Mouse (Mus musculus) embryo, embryonic 9.5 days (tissue): ENCODE data around the gene Ctnnbip1.
A peak's percentile ranks its signal among the peaks of the same experiment; 100 is the strongest.

Experiments used
- DNase-seq: peaks from one replicate; pipeline ENCODE4 v3.0.0-alpha.2; 2017; ENCODE audit errors: extremely low spot score

Ctnnbip1 gene

GRCm38 (mm10) chr4:149521258-149521657, 3.2 kb downstream of the Ctnnbip1 start:
- no peak for DNase-seq

DNA sequence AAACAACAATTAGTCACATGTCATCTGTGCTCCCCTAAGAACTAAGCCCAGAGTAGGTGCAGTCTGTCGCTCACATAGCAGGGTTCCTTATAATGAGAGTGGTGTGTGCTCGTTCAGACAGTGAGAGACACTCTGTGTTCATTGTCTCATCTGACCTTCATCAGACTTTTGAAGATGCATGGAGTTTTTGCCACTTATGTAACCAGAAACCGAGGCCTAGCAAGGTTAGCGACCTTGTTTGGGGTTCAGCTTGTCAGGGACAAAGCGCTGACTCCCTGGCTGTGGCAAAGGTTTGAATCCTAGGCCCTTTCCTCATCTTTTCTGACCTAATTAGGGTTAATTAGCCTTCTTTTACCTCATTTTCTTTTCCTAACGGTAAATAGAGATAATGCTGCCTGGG, 5.9 kb downstream of the Ctnnbip1 start:
- no peak for DNase-seq

DNA sequence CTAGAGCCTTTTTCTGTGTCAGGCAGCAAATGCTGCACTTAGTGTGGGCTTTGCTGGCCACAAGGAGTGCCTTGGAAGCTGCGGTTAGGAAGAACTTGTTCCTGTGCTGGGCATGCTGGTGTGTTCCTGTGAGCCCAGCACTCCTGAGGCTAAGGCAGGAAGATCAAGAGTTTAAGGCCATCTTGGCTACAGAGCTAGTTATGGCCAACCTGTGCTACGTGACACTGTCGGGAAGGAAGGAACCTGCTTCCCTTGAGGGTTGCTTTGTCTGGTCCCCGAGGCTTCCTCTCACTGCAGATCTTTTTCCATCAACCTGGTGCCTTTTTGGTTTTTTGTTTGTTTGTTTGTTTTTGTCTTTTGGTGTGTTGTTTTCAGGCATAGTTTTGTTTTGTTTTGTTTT, 7.1 kb downstream of the Ctnnbip1 start:
- DNase-seq: no peak

- DNase-seq: no peak
Observed at GRCm38 (mm10) chr4:149525811-149526210, 7.8 kb downstream of the Ctnnbip1 start.

DNA sequence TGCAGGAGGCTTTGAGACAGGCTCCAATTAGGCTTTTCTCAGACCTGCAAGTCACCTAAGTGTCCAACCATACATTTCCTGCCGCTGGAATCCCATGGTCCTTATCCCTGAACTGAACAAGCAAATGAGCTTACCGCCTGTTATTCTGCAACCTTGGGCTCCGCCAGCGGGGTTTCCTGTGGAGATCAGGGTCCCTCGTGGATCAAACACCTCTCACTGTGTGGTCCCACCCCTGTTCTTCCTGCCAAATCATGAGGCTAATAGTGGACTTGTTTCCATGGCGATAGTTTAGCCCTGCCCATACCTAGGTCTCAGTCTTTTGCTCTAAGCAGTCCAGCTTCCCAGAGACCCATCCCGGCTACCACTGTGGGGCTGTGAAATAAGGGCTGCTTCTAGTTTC, 8.3 kb downstream of the Ctnnbip1 start:
- no peak for DNase-seq

DNA sequence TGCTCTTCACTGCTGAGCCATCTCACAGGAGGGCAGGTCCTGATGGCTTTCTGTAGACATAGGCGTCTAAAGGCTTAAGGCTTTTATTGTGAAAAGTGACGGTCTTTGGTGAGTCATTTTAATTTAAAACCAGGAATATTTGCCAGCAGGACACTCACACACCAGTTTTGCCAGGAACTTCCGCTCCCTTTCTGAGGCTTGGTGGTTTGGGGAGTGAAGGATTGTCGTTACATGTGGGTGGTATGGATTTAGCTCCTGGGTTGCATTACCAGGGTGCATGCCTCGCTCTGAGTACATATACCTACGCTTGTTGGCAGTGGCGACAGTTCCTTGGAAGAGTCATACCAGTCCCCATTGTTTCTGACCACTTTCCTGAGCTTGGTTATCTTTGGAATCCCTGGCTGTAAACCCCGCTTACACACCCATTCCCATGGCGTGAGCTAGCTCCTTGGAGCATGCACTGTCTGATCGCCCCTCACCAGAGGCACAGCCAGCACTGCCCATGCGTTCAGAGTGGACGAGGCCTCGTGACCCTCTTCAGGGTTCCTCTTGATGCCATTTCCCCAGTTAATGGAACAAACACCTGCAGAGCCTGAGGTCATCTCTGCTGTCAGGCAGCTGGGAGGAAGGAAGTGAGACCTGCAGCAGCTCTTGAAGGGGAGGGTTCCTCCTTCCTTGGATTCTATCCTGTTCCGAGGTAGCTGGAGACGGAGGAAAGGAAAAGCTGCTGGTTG, 9.8 kb downstream of the Ctnnbip1 start:
- DNase-seq: no peak

- no peak for DNase-seq
Observed at GRCm38 (mm10) chr4:149529691-149530090, 11.7 kb downstream of the Ctnnbip1 start.

- DNase-seq: no peak
Observed at GRCm38 (mm10) chr4:149539441-149539840, 21.4 kb downstream of the Ctnnbip1 start.

- no peak for DNase-seq
Observed at GRCm38 (mm10) chr4:149541935-149542334, 23.9 kb downstream of the Ctnnbip1 start.

DNA sequence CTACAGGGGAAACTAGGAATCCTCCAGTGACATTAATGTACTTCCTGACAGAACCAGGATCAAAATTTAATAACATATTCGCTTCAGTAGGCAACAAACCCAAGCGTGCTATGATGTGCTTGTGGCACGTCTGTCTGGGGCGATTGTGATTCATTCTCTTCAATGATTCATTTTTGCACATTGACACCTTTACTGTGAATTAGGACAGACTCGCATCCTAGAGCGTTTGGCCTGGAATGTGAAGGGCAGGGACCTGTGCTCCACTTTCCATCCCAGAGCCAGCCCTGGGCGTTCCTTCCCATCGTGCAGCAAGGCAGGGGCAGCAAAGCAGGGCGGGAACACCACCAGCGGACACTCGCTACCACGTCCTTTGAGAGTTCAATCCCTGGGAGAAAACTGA, 24.4 kb downstream of the Ctnnbip1 start:
- no peak for DNase-seq

- DNase-seq: peak; percentile 83
Observed at GRCm38 (mm10) chr4:149542927-149543553, 25.0 kb downstream of the Ctnnbip1 start.

- DNase-seq: no peak
Observed at GRCm38 (mm10) chr4:149544892-149545291, 26.9 kb downstream of the Ctnnbip1 start.

GRCm38 (mm10) chr4:149546797-149547444, 28.9 kb downstream of the Ctnnbip1 start:
- DNase-seq: no peak

DNA sequence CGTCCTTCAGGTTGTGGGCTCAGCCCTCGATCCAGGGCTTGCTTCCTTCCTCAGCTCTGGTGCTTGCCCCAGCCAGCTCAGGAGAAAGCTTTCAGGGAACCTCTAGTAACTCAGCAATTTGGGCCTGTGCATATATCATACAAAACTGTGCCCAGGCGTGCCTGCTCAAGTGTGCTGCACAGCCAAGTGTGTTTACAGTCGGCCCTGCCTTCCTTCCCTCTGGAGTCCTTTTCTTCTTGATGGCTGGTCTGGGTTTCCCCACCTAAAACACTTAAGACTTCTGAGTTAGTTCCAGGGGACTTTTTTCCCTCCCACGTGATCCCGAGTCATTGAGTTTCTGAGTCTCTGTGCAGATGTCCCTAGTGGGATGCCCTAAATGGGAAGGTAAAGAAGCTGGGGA, 29.5 kb downstream of the Ctnnbip1 start:
- DNase-seq: no peak

DNA sequence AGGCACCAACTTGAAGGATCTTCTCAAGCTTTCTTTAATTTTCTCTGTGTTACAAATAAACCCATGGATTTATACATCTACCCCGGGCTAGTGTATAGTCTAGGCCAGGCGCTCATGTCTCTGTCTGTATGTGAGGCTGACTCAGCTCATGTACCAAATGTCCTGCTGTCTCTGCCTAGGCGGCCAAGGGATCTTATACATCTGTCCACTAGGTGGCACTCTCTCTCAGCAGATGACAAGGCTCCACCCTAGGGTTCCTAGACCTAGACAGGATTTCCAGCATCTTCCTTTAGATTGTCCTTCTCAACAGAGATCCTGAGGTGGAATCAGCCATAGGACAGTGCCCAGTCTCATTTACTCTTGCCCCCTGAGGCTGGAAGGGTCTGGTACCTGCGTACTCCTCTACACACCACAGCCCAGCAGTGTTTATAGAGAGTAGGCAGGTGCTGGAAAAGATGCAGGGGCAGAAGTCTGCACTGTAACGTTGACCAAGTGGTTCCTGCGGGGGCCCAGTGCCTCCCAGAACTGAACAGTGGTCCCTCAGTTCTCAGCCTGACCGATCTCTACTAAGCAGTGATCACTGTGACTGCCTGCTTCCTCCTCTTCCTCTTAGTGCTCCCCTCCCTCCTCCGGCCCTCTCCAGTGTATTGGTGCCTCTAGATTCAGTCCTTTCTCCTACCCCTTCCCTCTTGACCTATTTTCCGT, 31.3 kb downstream of the Ctnnbip1 start:
- peak; percentile 75 for DNase-seq

GRCm38 (mm10) chr4:149550866-149551265, 32.8 kb downstream of the Ctnnbip1 start:
- no peak for DNase-seq

GRCm38 (mm10) chr4:149551696-149552095, 33.7 kb downstream of the Ctnnbip1 start:
- no peak for DNase-seq

DNA sequence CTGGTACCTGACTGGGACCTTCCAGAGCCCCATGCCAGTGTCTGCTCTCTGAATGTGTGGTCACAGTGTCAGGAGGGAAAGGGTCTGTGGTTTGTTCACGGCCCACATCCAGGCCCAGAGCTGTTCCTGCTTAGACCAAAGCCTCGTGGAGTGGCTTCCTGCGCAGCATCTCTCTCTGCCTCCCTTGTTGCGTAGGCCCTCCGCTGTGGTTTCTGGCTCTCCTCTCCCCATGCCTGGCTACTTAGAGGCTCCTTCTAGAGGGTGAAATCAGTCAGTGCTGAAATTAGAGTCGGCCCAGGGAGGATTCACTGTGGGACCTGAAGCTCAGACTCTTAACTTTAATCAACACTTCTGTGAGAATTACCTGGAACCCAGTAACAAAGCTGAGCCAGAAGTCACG, 35.8 kb downstream of the Ctnnbip1 start:
- no peak for DNase-seq

DNA sequence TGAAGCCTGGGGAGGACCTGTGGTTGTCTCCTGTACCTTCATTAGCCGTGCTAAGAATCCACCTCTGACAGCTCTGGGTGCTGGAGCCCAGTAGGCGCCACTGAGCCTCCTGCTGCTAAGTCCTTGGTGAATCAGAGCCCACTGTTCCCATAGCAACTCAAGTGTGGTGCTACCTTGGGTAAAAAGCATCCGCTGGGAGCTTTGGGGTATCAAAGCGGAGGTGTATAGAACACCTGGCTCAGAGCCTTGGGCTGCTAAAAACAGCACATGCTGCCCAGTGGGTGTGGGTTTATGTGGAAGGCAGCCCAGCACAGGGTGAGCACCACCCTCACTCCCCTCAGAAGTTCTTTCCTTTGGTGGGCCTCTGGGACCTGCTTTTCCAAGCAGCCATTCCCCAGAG, 38.1 kb downstream of the Ctnnbip1 start:
- no peak for DNase-seq

GRCm38 (mm10) chr4:149557905-149558304, 39.9 kb downstream of the Ctnnbip1 start:
- no peak for DNase-seq

DNA sequence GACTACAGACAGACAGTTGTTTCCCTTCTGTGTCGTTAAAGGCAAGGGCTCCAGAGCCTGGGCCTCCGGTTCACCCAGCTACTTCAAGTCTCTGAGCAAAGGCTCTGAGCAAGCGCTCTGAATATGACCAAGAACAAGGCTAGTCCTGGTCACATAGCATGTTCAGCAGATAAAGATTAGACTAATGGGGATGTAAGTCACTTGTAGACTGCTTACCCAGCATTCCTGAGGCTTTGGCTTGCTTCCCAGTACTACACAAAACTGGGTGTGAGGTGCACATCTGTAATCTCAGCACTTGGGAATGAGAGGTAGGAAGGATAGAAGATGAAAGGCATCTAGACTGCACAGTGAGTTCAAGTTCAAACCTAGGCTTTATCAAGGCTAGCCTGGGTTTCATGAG, 40.4 kb downstream of the Ctnnbip1 start:
- no peak for DNase-seq

- DNase-seq: no peak
Observed at GRCm38 (mm10) chr4:149561392-149561791, 43.4 kb downstream of the Ctnnbip1 start.
